Mouse (Mus musculus): ENCODE measurements at regions not wholly inside any gene's neighbourhood (a gene's known extent, or its start where the extent isn't known, plus 50 kb on each side); places are given as distances from the start of the nearest gene placed in this dataset.

DNA sequence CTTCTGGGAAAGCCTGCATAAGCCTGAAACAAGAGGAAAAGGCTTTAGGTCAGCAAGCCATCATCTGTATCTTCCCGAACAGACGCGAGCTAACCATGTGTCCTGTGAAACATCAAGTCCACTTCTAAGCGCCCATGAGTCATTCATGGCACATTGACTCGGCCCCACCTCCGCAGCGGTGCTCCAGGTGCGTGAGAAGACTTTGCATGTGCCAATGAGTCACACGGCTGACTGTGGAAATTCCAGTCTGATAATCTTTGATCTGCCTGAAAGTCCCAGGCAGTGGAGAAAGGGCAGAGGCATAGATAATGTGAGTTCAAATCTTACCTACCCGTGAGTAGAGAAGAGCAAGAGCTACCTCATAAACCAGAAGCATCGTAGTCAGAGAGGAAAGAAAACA, 137.8 kb downstream of the Pfkfb3 start:
- WGBS: 92% methylated on average over 11 of the region's 11 CpGs
- Histone ChIP-seq H3K27me3 (ENCODE audit: control insufficient read depth, insufficient read depth, low read length) (no peaks in the 10 kb centered on the region), H3K36me3 (ENCODE audit: control insufficient read depth, insufficient read depth, low read length) (no peaks in the 10 kb centered on the region), H3K4me2 (ENCODE audit: low read depth) (no peak overlapping the region), H3K9me3 (ENCODE audit: control insufficient read depth, low read length) (no peaks in the 10 kb centered on the region), H3K4me1 (ENCODE audit: control insufficient read depth, insufficient read depth, low read length) (no peaks in the 10 kb centered on the region), H3K4me3 (ENCODE audit: low read depth, low read length) (no peak overlapping the region), H3K27ac (ENCODE audit: low read depth, low read length) (no peak overlapping the region), H3K9ac (ENCODE audit: low read length) (no peak overlapping the region)
- DNase-seq (ENCODE audit: low spot score): no peak
- no peak for ATAC-seq (ENCODE audit: insufficient read depth, low FRiP score, low TSS enrichment)

DNA sequence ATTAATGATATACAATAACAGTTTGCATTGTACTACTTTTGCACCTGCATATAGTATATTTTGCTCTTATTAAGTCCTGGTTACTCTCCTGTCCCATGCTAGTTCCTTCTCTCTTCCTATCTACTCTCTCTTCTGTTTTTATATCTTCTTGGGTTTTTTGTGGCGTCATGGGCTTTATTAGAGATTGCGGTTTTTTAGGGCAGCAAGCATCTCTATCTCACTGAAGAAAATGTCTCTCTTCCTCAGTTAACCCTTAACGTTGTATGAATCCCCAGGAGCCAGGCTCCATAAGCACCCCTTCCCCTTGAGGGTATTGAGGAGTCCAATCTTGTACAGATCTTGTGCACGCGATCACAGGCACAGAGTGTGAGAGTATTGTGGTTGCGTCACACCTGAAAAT, 141.4 kb downstream of the Pfkfb3 start:
- 91% methylated on average over 6 of the region's 6 CpGs for WGBS
- no peak overlapping the region for H3K4me3 ChIP-seq (ENCODE audit: low read depth, low read length)
- no peaks in the 10 kb centered on the region for H3K4me1 ChIP-seq (ENCODE audit: control insufficient read depth, insufficient read depth, low read length)
- no peak overlapping the region for H3K9ac ChIP-seq (ENCODE audit: low read length)
- no peaks in the 10 kb centered on the region for H3K9me3 ChIP-seq (ENCODE audit: control insufficient read depth, low read length)
- no peaks in the 10 kb centered on the region for H3K36me3 ChIP-seq (ENCODE audit: control insufficient read depth, insufficient read depth, low read length)
- no peak overlapping the region for H3K4me2 ChIP-seq (ENCODE audit: low read depth)
- no peaks in the 10 kb centered on the region for H3K27me3 ChIP-seq (ENCODE audit: control insufficient read depth, insufficient read depth, low read length)
- DNase-seq (ENCODE audit: low spot score) (no peak), ATAC-seq (ENCODE audit: insufficient read depth, low FRiP score, low TSS enrichment) (no peak)
- H3K27ac ChIP-seq (ENCODE audit: low read depth, low read length): no peak overlapping the region

GRCm38 (mm10) chr2:11408497-11408896, 145.4 kb downstream of the Pfkfb3 start:
- Histone ChIP-seq H3K9ac (ENCODE audit: low read length) (no peak overlapping the region), H3K4me2 (ENCODE audit: low read depth) (no peak overlapping the region), H3K36me3 (ENCODE audit: control insufficient read depth, insufficient read depth, low read length) (no peaks in the 10 kb centered on the region), H3K4me1 (ENCODE audit: control insufficient read depth, insufficient read depth, low read length) (no peaks in the 10 kb centered on the region), H3K27ac (ENCODE audit: low read depth, low read length) (no peak overlapping the region), H3K4me3 (ENCODE audit: low read depth, low read length) (no peak overlapping the region), H3K9me3 (ENCODE audit: control insufficient read depth, low read length) (no peaks in the 10 kb centered on the region), H3K27me3 (ENCODE audit: control insufficient read depth, insufficient read depth, low read length) (no peaks in the 10 kb centered on the region)
- no peak for ATAC-seq (ENCODE audit: insufficient read depth, low FRiP score, low TSS enrichment)
- 88% methylated on average over 5 of the region's 6 CpGs for WGBS
- no peak for DNase-seq (ENCODE audit: low spot score)

GRCm38 (mm10) chr2:11406103-11406615, 147.7 kb downstream of the Pfkfb3 start:
- no peak overlapping the region for H3K4me2 ChIP-seq (ENCODE audit: low read depth)
- no peak overlapping the region for H3K27ac ChIP-seq (ENCODE audit: low read depth, low read length)
- H3K4me3 ChIP-seq (ENCODE audit: low read depth, low read length): no peak overlapping the region
- no peaks in the 10 kb centered on the region for H3K27me3 ChIP-seq (ENCODE audit: control insufficient read depth, insufficient read depth, low read length)
- H3K9ac ChIP-seq (ENCODE audit: low read length): no peak overlapping the region
- no peaks in the 10 kb centered on the region for H3K36me3 ChIP-seq (ENCODE audit: control insufficient read depth, insufficient read depth, low read length)
- DNase-seq (ENCODE audit: low spot score): no peak
- no peaks in the 10 kb centered on the region for H3K4me1 ChIP-seq (ENCODE audit: control insufficient read depth, insufficient read depth, low read length)
- WGBS: 89% methylated on average over 1 of the region's 1 CpGs
- no peak for ATAC-seq (ENCODE audit: insufficient read depth, low FRiP score, low TSS enrichment)
- H3K9me3 ChIP-seq (ENCODE audit: control insufficient read depth, low read length): no peaks in the 10 kb centered on the region

DNA sequence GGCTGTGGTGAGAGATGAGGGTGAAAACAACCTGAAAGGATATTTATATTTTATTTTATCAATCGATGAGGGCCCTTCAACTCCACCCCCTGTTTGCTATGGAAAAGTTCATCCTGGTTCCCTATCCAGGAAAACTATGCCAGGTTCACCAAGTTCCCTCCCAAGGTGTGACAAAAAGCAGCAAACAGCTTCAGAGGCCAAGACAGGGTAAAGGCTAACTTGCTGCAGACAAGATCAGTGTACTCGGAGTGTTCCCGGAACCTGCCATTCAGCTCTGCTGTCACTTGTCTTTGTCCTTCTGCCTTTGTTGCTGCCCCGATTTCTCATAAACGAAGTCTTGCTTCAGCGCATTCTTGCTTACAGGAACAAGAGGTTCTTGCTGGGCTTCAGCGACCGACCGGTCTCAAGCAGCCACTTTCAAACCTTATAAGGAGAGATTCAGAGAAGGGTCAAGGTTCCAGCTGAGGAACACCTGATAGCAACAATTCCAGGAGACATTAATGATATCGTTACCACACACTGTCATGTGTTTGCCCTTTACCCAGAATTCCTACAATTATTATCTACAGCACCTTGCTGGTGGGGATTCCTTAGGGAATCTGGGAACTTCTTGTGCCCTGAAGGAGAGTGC, 151.5 kb downstream of the Pfkfb3 start:
- Histone ChIP-seq H3K4me2 (ENCODE audit: low read depth) (no peak overlapping the region), H3K4me1 (ENCODE audit: control insufficient read depth, insufficient read depth, low read length) (no peaks in the 10 kb centered on the region), H3K9ac (ENCODE audit: low read length) (no peak overlapping the region), H3K4me3 (ENCODE audit: low read depth, low read length) (no peak overlapping the region), H3K27ac (ENCODE audit: low read depth, low read length) (no peak overlapping the region), H3K9me3 (ENCODE audit: control insufficient read depth, low read length) (no peaks in the 10 kb centered on the region), H3K36me3 (ENCODE audit: control insufficient read depth, insufficient read depth, low read length) (no peaks in the 10 kb centered on the region), H3K27me3 (ENCODE audit: control insufficient read depth, insufficient read depth, low read length) (no peaks in the 10 kb centered on the region)
- no peak for ATAC-seq (ENCODE audit: insufficient read depth, low FRiP score, low TSS enrichment)
- 84% methylated on average over 10 of the region's 10 CpGs for WGBS
- DNase-seq (ENCODE audit: low spot score): no peak

DNA sequence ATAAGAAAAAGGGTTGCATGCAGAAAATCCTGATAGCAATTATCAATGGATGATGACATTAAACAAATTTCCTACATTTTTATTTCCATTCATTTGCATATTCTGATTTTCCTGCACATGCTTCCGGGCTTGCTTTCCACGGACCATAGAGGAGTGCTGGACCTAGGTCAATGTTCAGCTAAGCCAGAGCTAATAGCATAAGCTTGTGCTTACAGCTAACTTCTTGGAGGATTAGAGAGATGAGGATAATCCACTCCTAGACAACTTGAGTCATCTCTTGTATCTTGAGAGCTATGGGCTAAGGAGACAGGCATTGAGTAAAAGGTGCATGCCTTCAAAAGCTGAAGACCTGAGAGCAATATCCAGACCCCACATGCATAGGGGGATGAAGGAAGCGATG, 154.5 kb downstream of the Pfkfb3 start:
- H3K9ac ChIP-seq (ENCODE audit: low read length): no peak overlapping the region
- 93% methylated on average over 3 of the region's 3 CpGs for WGBS
- H3K4me2 ChIP-seq (ENCODE audit: low read depth): no peak overlapping the region
- H3K4me3 ChIP-seq (ENCODE audit: low read depth, low read length): no peak overlapping the region
- no peaks in the 10 kb centered on the region for H3K36me3 ChIP-seq (ENCODE audit: control insufficient read depth, insufficient read depth, low read length)
- no peak overlapping the region for H3K27ac ChIP-seq (ENCODE audit: low read depth, low read length)
- H3K4me1 ChIP-seq (ENCODE audit: control insufficient read depth, insufficient read depth, low read length): no peaks in the 10 kb centered on the region
- no peaks in the 10 kb centered on the region for H3K27me3 ChIP-seq (ENCODE audit: control insufficient read depth, insufficient read depth, low read length)
- no peak for DNase-seq (ENCODE audit: low spot score)
- H3K9me3 ChIP-seq (ENCODE audit: control insufficient read depth, low read length): no peaks in the 10 kb centered on the region
- no peak for ATAC-seq (ENCODE audit: insufficient read depth, low FRiP score, low TSS enrichment)

DNA sequence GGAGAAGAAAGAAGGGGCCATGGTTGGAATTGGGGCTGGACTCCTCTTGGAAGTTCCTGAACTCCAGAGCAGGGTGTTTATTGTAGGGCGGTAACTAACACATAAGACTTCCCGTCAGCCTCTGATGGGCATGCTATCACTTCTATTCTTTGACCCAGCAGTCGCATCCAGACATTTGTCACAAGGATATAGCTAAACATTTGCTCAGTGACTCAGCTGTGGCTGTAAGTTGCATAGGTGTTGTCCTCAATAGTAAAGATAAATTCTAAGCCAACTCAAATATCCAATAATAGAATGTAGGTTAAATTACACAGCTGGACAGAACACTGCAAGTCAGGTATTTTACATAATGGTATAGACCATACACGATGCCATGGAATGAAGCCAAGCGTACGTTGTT, 154.9 kb downstream of the Pfkfb3 start:
- Histone ChIP-seq H3K9ac (ENCODE audit: low read length) (no peak overlapping the region), H3K27me3 (ENCODE audit: control insufficient read depth, insufficient read depth, low read length) (no peaks in the 10 kb centered on the region), H3K4me3 (ENCODE audit: low read depth, low read length) (no peak overlapping the region), H3K4me1 (ENCODE audit: control insufficient read depth, insufficient read depth, low read length) (no peaks in the 10 kb centered on the region), H3K27ac (ENCODE audit: low read depth, low read length) (no peak overlapping the region), H3K36me3 (ENCODE audit: control insufficient read depth, insufficient read depth, low read length) (no peaks in the 10 kb centered on the region), H3K4me2 (ENCODE audit: low read depth) (no peak overlapping the region), H3K9me3 (ENCODE audit: control insufficient read depth, low read length) (no peaks in the 10 kb centered on the region)
- ATAC-seq (ENCODE audit: insufficient read depth, low FRiP score, low TSS enrichment) (no peak), DNase-seq (ENCODE audit: low spot score) (no peak)
- 85% methylated on average over 6 of the region's 6 CpGs for WGBS

DNA sequence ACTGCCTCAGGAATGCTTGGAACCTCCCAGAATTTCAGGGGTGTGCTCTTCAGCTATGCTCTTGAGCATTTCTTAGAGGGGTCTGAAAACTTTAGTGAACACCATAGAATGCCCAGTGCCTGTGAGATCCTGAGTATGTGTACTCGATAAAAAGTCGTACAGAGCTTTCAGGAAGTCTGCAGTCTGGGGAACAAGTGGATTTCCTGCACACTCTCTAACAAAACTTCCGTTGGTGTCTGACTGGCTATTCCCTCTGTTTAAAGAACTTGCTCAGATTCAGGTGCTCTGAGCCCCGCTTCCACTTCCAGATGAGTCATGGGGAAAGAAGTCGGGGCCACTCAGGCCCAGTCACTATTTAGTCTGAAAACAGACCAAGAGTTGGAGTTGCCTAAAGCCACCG, 155.5 kb downstream of the Pfkfb3 start:
- no peak overlapping the region for H3K27ac ChIP-seq (ENCODE audit: low read depth, low read length)
- WGBS: 79% methylated on average over 6 of the region's 6 CpGs
- no peaks in the 10 kb centered on the region for H3K4me1 ChIP-seq (ENCODE audit: control insufficient read depth, insufficient read depth, low read length)
- no peaks in the 10 kb centered on the region for H3K9me3 ChIP-seq (ENCODE audit: control insufficient read depth, low read length)
- no peaks in the 10 kb centered on the region for H3K27me3 ChIP-seq (ENCODE audit: control insufficient read depth, insufficient read depth, low read length)
- no peak overlapping the region for H3K9ac ChIP-seq (ENCODE audit: low read length)
- no peak overlapping the region for H3K4me2 ChIP-seq (ENCODE audit: low read depth)
- no peak overlapping the region for H3K4me3 ChIP-seq (ENCODE audit: low read depth, low read length)
- ATAC-seq (ENCODE audit: insufficient read depth, low FRiP score, low TSS enrichment) (no peak), DNase-seq (ENCODE audit: low spot score) (no peak)
- no peaks in the 10 kb centered on the region for H3K36me3 ChIP-seq (ENCODE audit: control insufficient read depth, insufficient read depth, low read length)

DNA sequence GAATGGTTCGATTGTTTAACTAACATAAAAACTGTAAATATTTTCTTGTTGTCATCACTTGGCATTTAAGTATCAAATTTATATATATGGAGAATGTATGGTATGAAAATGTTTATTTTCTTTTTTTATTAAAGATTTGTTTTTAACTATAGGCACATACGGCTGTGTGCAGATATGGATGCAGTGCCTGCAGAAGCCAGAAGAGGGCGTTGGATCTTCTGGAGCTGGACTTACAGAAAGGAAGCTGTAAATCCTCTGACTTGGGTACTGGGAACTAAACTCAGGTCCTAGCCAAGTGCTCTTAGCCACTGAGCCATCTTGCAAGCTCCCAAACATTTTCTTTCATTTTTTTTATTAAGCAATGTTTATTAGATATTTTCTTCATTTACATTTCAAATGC, 157.0 kb downstream of the Pfkfb3 start:
- ATAC-seq (ENCODE audit: insufficient read depth, low FRiP score, low TSS enrichment) (no peak), DNase-seq (ENCODE audit: low spot score) (no peak)
- Histone ChIP-seq H3K4me3 (ENCODE audit: low read depth, low read length) (no peak overlapping the region), H3K9ac (ENCODE audit: low read length) (no peak overlapping the region), H3K36me3 (ENCODE audit: control insufficient read depth, insufficient read depth, low read length) (no peaks in the 10 kb centered on the region), H3K4me1 (ENCODE audit: control insufficient read depth, insufficient read depth, low read length) (no peaks in the 10 kb centered on the region; the same call in 1 of the 2 replicates), H3K4me2 (ENCODE audit: low read depth) (no peak overlapping the region), H3K27me3 (ENCODE audit: control insufficient read depth, insufficient read depth, low read length) (no peaks in the 10 kb centered on the region), H3K9me3 (ENCODE audit: control insufficient read depth, low read length) (no peaks in the 10 kb centered on the region), H3K27ac (ENCODE audit: low read depth, low read length) (no peak overlapping the region)
- 94% methylated on average over 3 of the region's 3 CpGs for WGBS

All from neural tube, embryonic 11.5 days (tissue).